In genomic region chr16:39984635-39985291, GRCm38 (mm10) we compare ENCODE assay signal across 7 mouse cellular contexts. TPM values are rescaled to one million over a fixed set of nuclear protein-coding genes. Genes with fewer than 3 reads are reported as not detected.
DNase-seq lines count a peak whose midpoint lies in the region; ATAC-seq and TF ChIP-seq lines count a peak whose summit lies in the region.

No protein-coding gene starts in this region.

- DNase-seq in ovary, postnatal 36 days (ENCODE audit: low spot score) = peak; percentile 15
- no peak for DNase-seq in ovary, postnatal 10 days (ENCODE audit: low spot score)
- peak; percentile 27 for DNase-seq in embryo, embryonic 11.5 days (ENCODE audit: low read depth, low spot score)
- no peak for DNase-seq in liver, adult 2 months (ENCODE audit: extremely low read depth, low read depth, low spot score)
- DNase-seq in right cerebral cortex, postnatal 10 days (ENCODE audit: low spot score in 2 of 2) = peak; percentile 49 to 58
- no peak for DNase-seq in thymus, postnatal 0 days (ENCODE audit: low spot score)

- TF ChIP-seq CTCF in liver, adult 2 months (IDR thresholded peaks at IDR 0.05; ENCODE audit: low read depth, low read length) = no peak

- peak overlapping the region; percentile 66 for H3K4me3 ChIP-seq in hindbrain, embryonic 15.5 days
- H3K4me3 ChIP-seq in liver, adult 2 months (ENCODE audit: insufficient read depth, low read depth, low read length) = peak overlapping the region; percentile 50

- no peak for TF ChIP-seq POLR2A in liver, adult 2 months (IDR thresholded peaks at IDR 0.05; ENCODE audit: extremely low read depth, insufficient read depth, low read length)

- ATAC-seq in hindbrain, embryonic 15.5 days (ENCODE audit: low FRiP score, low read depth) = peak; percentile 78

- no peaks in the 10 kb centered on the region for H3K9me3 ChIP-seq in hindbrain, embryonic 15.5 days

- no peaks in the 10 kb centered on the region for H3K27me3 ChIP-seq in hindbrain, embryonic 15.5 days
- H3K27me3 ChIP-seq in liver, adult 2 months (ENCODE audit: control insufficient read depth, insufficient read depth, low read length) = peaks cover 7% of the 10 kb centered on the region; the same call in 1 of the 2 replicates

- H3K9ac ChIP-seq in hindbrain, embryonic 15.5 days = peak overlapping the region; percentile 84
- no peak overlapping the region for H3K9ac ChIP-seq in liver, adult 2 months (ENCODE audit: low read depth, low read length)

- 1% methylated on average over 28 of the region's 29 CpGs for WGBS in hindbrain, embryonic 15.5 days
- 1% methylated on average over 29 of the region's 29 CpGs for WGBS in liver, adult 2 months

- H3K36me3 ChIP-seq in hindbrain, embryonic 15.5 days = no peaks in the 10 kb centered on the region
- H3K36me3 ChIP-seq in liver, adult 2 months (ENCODE audit: control insufficient read depth, insufficient read depth, low read length) = no peaks in the 10 kb centered on the region

- peaks cover 11% of the 10 kb centered on the region for H3K4me1 ChIP-seq in hindbrain, embryonic 15.5 days (replicated peaks)
- H3K4me1 ChIP-seq in liver, adult 2 months (ENCODE audit: control insufficient read depth, insufficient read depth, low read length) = no peaks in the 10 kb centered on the region

- peak overlapping the region; percentile 66 for H3K4me2 ChIP-seq in hindbrain, embryonic 15.5 days

- H3K27ac ChIP-seq in hindbrain, embryonic 15.5 days (replicated peaks) = peak overlapping the region; percentile 93
- no peak overlapping the region for H3K27ac ChIP-seq in liver, adult 2 months (replicated peaks; ENCODE audit: insufficient read depth, low read depth, low read length)

- H3K79me2 ChIP-seq in liver, adult 2 months (ENCODE audit: control insufficient read depth, insufficient read depth, low read length) = no peaks in the 10 kb centered on the region

RNA-seq across cellular contexts. Expression of gene Lsamp, which starts 0.6 kb away (rescaled TPM):
- polyA plus RNA-seq in hindbrain, embryonic 15.5 days (2015; fragmentation: Nextera tagmentation; extraction: Ambion mirVana) = 87.8 and 89.3 TPM in 2 replicates
- 0.37 and 1.1 TPM in 2 replicates for total RNA-seq in liver, adult 2 months (2014; rRNA removed)
- polyA plus RNA-seq in liver, adult 2 months (2012; rRNA removed) = 0.07 and 0.15 TPM in 2 replicates
- polyA plus RNA-seq in thymus, postnatal 0 days (2015; fragmentation: Nextera tagmentation; extraction: Ambion mirVana) = 0.72 and 0.93 TPM in 2 replicates

Comparison
In these comparisons a context has a peak if more than half of its experiments do, and no peak if none do; other contexts are left out.
1. DNase-seq: peak in ovary, postnatal 36 days (single experiment), embryo, embryonic 11.5 days (single experiment) and right cerebral cortex, postnatal 10 days (2 of 2); none in ovary, postnatal 10 days (single experiment), liver, adult 2 months (single experiment) and thymus, postnatal 0 days (single experiment).
2. RNA of gene Lsamp, which starts 0.6 kb away (polyA plus RNA-seq): 87.8 to 89.3 TPM in hindbrain, embryonic 15.5 days; 0.72 to 0.93 TPM in thymus, postnatal 0 days and 0.07 to 0.15 TPM in liver, adult 2 months; every median in the first group is over 10 times any median in the second.